Mouse (Mus musculus): ENCODE data around the gene Ccnd3. TPM values are rescaled to one million over a fixed set of nuclear protein-coding genes. Genes with fewer than 3 reads are reported as not detected.

The Ccnd3 gene
- polyA plus RNA-seq, 1 experiment from 2014 or later, result 355 TPM

GRCm38 (mm10) chr17:47557179-47557578 lies 52.3 kb downstream of the Ccnd3 start:
- ATAC-seq (ENCODE audit: insufficient number of reproducible peaks, insufficient read depth, low FRiP score, low TSS enrichment), result no peak; the same call in 1 of the 2 replicates
- no peaks in the 10 kb centered on the region for H3K9me3 ChIP-seq
- WGBS, result 55% methylated on average over 3 of the region's 3 CpGs

GRCm38 (mm10) chr17:47559726-47560125 lies 54.9 kb downstream of the Ccnd3 start:
- no peak for ATAC-seq (ENCODE audit: insufficient number of reproducible peaks, insufficient read depth, low FRiP score, low TSS enrichment)
- no peaks in the 10 kb centered on the region for H3K9me3 ChIP-seq
- no peak overlapping the region for H3K27ac ChIP-seq

More at GRCm38 (mm10) chr17:47557179-47557578, 52.3 kb downstream of the Ccnd3 start:
- Histone ChIP-seq H3K4me1 (peaks cover 9% of the 10 kb centered on the region; the same call in 1 of the 2 replicates), H3K27me3 (no peaks in the 10 kb centered on the region), H3K27ac (no peak overlapping the region), H3K9ac (no peak overlapping the region), H3K36me3 (no peaks in the 10 kb centered on the region), H3K4me3 (no peak overlapping the region), H3K4me2 (replicated peaks) (no peak overlapping the region)

GRCm38 (mm10) chr17:47562875-47563274 lies 58.0 kb downstream of the Ccnd3 start:
- H3K27me3 ChIP-seq, result no peaks in the 10 kb centered on the region
- H3K9me3 ChIP-seq, result no peaks in the 10 kb centered on the region
- no peak overlapping the region for H3K4me2 ChIP-seq (replicated peaks)
- no peak for ATAC-seq (ENCODE audit: insufficient number of reproducible peaks, insufficient read depth, low FRiP score, low TSS enrichment)
- H3K9ac ChIP-seq, result no peak overlapping the region
- WGBS, result 78% methylated on average over 6 of the region's 6 CpGs
- H3K4me1 ChIP-seq, result peaks cover 9% of the 10 kb centered on the region; the same call in 1 of the 2 replicates
- no peak overlapping the region for H3K4me3 ChIP-seq
- no peaks in the 10 kb centered on the region for H3K36me3 ChIP-seq
- H3K27ac ChIP-seq, result no peak overlapping the region

More at GRCm38 (mm10) chr17:47559726-47560125, 54.9 kb downstream of the Ccnd3 start:
- H3K36me3 ChIP-seq, result no peaks in the 10 kb centered on the region
- no peak overlapping the region for H3K4me2 ChIP-seq (replicated peaks)
- 45% methylated on average over 6 of the region's 6 CpGs for WGBS
- H3K9ac ChIP-seq, result no peak overlapping the region
- H3K27me3 ChIP-seq, result no peaks in the 10 kb centered on the region
- H3K4me3 ChIP-seq, result no peak overlapping the region
- peaks cover 9% of the 10 kb centered on the region; the same call in 1 of the 2 replicates for H3K4me1 ChIP-seq

GRCm38 (mm10) chr17:47564612-47565011 lies 59.8 kb downstream of the Ccnd3 start:
- WGBS, result 82% methylated on average over 5 of the region's 5 CpGs
- ATAC-seq (ENCODE audit: insufficient number of reproducible peaks, insufficient read depth, low FRiP score, low TSS enrichment), result no peak
- Histone ChIP-seq H3K4me3 (no peak overlapping the region), H3K4me1 (peaks cover 3% of the 10 kb centered on the region; the same call in 1 of the 2 replicates), H3K9me3 (no peaks in the 10 kb centered on the region), H3K36me3 (no peaks in the 10 kb centered on the region), H3K27me3 (no peaks in the 10 kb centered on the region), H3K27ac (no peak overlapping the region), H3K4me2 (replicated peaks) (no peak overlapping the region), H3K9ac (no peak overlapping the region)

- H3K27ac ChIP-seq, result no peak overlapping the region
- 26% methylated on average over 2 of the region's 2 CpGs for WGBS
These were observed 61.3 kb downstream of the Ccnd3 start for GRCm38 (mm10) chr17:47566133-47566532.

GRCm38 (mm10) chr17:47567271-47567670 lies 62.4 kb downstream of the Ccnd3 start:
- WGBS, result 66% methylated on average over 3 of the region's 3 CpGs
- Histone ChIP-seq H3K36me3 (no peaks in the 10 kb centered on the region), H3K4me1 (peaks cover 9% of the 10 kb centered on the region), H3K27me3 (no peaks in the 10 kb centered on the region), H3K27ac (no peak overlapping the region), H3K9me3 (no peaks in the 10 kb centered on the region), H3K4me2 (replicated peaks) (no peak overlapping the region), H3K9ac (no peak overlapping the region), H3K4me3 (no peak overlapping the region)
- no peak for ATAC-seq (ENCODE audit: insufficient number of reproducible peaks, insufficient read depth, low FRiP score, low TSS enrichment)

More at GRCm38 (mm10) chr17:47566133-47566532, 61.3 kb downstream of the Ccnd3 start:
- Histone ChIP-seq H3K36me3 (no peaks in the 10 kb centered on the region), H3K4me1 (no peaks in the 10 kb centered on the region), H3K9ac (no peak overlapping the region), H3K27me3 (no peaks in the 10 kb centered on the region), H3K9me3 (no peaks in the 10 kb centered on the region), H3K4me2 (replicated peaks) (no peak overlapping the region), H3K4me3 (no peak overlapping the region)
- ATAC-seq (ENCODE audit: insufficient number of reproducible peaks, insufficient read depth, low FRiP score, low TSS enrichment), result no peak

GRCm38 (mm10) chr17:47568389-47568788 lies 63.5 kb downstream of the Ccnd3 start:
- Histone ChIP-seq H3K9me3 (no peaks in the 10 kb centered on the region), H3K27me3 (no peaks in the 10 kb centered on the region), H3K36me3 (no peaks in the 10 kb centered on the region), H3K4me3 (no peak overlapping the region), H3K27ac (no peak overlapping the region), H3K4me2 (replicated peaks) (no peak overlapping the region), H3K4me1 (peaks cover 11% of the 10 kb centered on the region), H3K9ac (no peak overlapping the region)
- ATAC-seq (ENCODE audit: insufficient number of reproducible peaks, insufficient read depth, low FRiP score, low TSS enrichment), result no peak
- 92% methylated on average over 3 of the region's 3 CpGs for WGBS

GRCm38 (mm10) chr17:47568951-47569527 lies 64.2 kb downstream of the Ccnd3 start:
- 74% methylated on average over 10 of the region's 10 CpGs for WGBS
- Histone ChIP-seq H3K4me1 (peaks cover 11% of the 10 kb centered on the region), H3K4me3 (no peak overlapping the region), H3K36me3 (no peaks in the 10 kb centered on the region), H3K9me3 (no peaks in the 10 kb centered on the region), H3K9ac (no peak overlapping the region), H3K27me3 (no peaks in the 10 kb centered on the region), H3K27ac (no peak overlapping the region), H3K4me2 (replicated peaks) (no peak overlapping the region)
- no peak for ATAC-seq (ENCODE audit: insufficient number of reproducible peaks, insufficient read depth, low FRiP score, low TSS enrichment)

GRCm38 (mm10) chr17:47571621-47572020 lies 66.8 kb downstream of the Ccnd3 start:
- Histone ChIP-seq H3K9ac (no peak overlapping the region), H3K27ac (peak overlapping the region; percentile 58; the same call in 1 of the 2 replicates), H3K4me3 (no peak overlapping the region), H3K36me3 (no peaks in the 10 kb centered on the region), H3K4me1 (peaks cover 11% of the 10 kb centered on the region), H3K4me2 (replicated peaks) (no peak overlapping the region), H3K9me3 (no peaks in the 10 kb centered on the region), H3K27me3 (no peaks in the 10 kb centered on the region)
- ATAC-seq (ENCODE audit: insufficient number of reproducible peaks, insufficient read depth, low FRiP score, low TSS enrichment), result no peak
- WGBS, result 30% methylated on average over 7 of the region's 7 CpGs

GRCm38 (mm10) chr17:47572436-47572835 lies 67.6 kb downstream of the Ccnd3 start:
- peak overlapping the region; percentile 58 for H3K27ac ChIP-seq
- H3K4me3 ChIP-seq, result no peak overlapping the region
- no peaks in the 10 kb centered on the region for H3K9me3 ChIP-seq
- H3K27me3 ChIP-seq, result no peaks in the 10 kb centered on the region
- H3K36me3 ChIP-seq, result no peaks in the 10 kb centered on the region
- no peak for ATAC-seq (ENCODE audit: insufficient number of reproducible peaks, insufficient read depth, low FRiP score, low TSS enrichment)
- H3K4me1 ChIP-seq, result peaks cover 11% of the 10 kb centered on the region
- H3K9ac ChIP-seq, result no peak overlapping the region
- H3K4me2 ChIP-seq (replicated peaks), result no peak overlapping the region

GRCm38 (mm10) chr17:47574028-47574427 lies 69.2 kb downstream of the Ccnd3 start:
- ATAC-seq (ENCODE audit: insufficient number of reproducible peaks, insufficient read depth, low FRiP score, low TSS enrichment), result no peak
- no peaks in the 10 kb centered on the region for H3K9me3 ChIP-seq
- no peak overlapping the region for H3K4me2 ChIP-seq (replicated peaks)
- H3K27ac ChIP-seq, result no peak overlapping the region
- no peaks in the 10 kb centered on the region for H3K27me3 ChIP-seq
- no peak overlapping the region for H3K4me3 ChIP-seq
- H3K36me3 ChIP-seq, result no peaks in the 10 kb centered on the region
- WGBS, result 72% methylated on average over 8 of the region's 8 CpGs
- H3K9ac ChIP-seq, result no peak overlapping the region
- H3K4me1 ChIP-seq, result peaks cover 11% of the 10 kb centered on the region

GRCm38 (mm10) chr17:47574830-47575229 lies 70.0 kb downstream of the Ccnd3 start:
- Histone ChIP-seq H3K27me3 (no peaks in the 10 kb centered on the region), H3K4me2 (replicated peaks) (no peak overlapping the region), H3K9me3 (no peaks in the 10 kb centered on the region), H3K9ac (peak overlapping the region; percentile 30; the same call in 1 of the 2 replicates), H3K36me3 (no peaks in the 10 kb centered on the region), H3K27ac (no peak overlapping the region), H3K4me3 (no peak overlapping the region), H3K4me1 (peaks cover 11% of the 10 kb centered on the region)
- no peak for ATAC-seq (ENCODE audit: insufficient number of reproducible peaks, insufficient read depth, low FRiP score, low TSS enrichment)
- WGBS, result 68% methylated on average over 11 of the region's 11 CpGs

Data from embryonic facial prominence, embryonic 12.5 days (tissue).